Mouse (Mus musculus): ENCODE measurements around the gene Uba1.

GRCm38 (mm10) chrX:20657593-20657992 lies 533 bp upstream of the Uba1 start:
- TF ChIP-seq CTCF (IDR thresholded peaks at IDR 0.05; ENCODE audit: control insufficient read depth, insufficient read depth, insufficient replicate concordance, low read depth, low read length): no peak
- no peak for TF ChIP-seq POLR2A (IDR thresholded peaks at IDR 0.05; ENCODE audit: control insufficient read depth, low read depth, low read length)

All from testis, adult 2 months (tissue).